Mouse (Mus musculus) E14TG2a.4 (cell line): ENCODE measurements around the gene Usp17lc.
A peak's percentile ranks its signal among the peaks of the same experiment; 100 is the strongest.
"Not testable (repeated sequence)": the region's sequence is repeated elsewhere in the genome, so short reads cannot be mapped to it uniquely, and the experiment has no call there.

Experiments
- H3K27me3 ChIP-seq: 2 replicates; pipeline ENCODE4 v1.6.1; 2014; ENCODE audit warnings: low read length, control low read depth; ENCODE audit not compliant: insufficient read depth
- H3K36me3 ChIP-seq: 2 replicates; pipeline ENCODE4 v1.6.1; 2014; ENCODE audit warnings: low read length, control low read depth; ENCODE audit not compliant: insufficient read depth
- H3K4me1 ChIP-seq: replicated peaks from 2 replicates; pipeline ENCODE4 v1.6.1; 2014; ENCODE audit warnings: low read depth, low read length, control low read depth
- H3K4me3 ChIP-seq: replicated peaks from 2 replicates; pipeline ENCODE4 v1.5.1; 2014; ENCODE audit warnings: mild to moderate bottlenecking, low read length
- H3K9me3 ChIP-seq: 2 replicates; pipeline ENCODE4 v1.6.1; 2014; ENCODE audit warnings: low read length, control low read depth
- CTCF ChIP-seq: conservative IDR thresholded peaks from 2 replicates; pipeline ENCODE4 v1.5.1; 2014; ENCODE audit warnings: low read length
- NANOG ChIP-seq: IDR thresholded peaks from 2 replicates; pipeline ENCODE4 v1.6.1; 2014; ENCODE audit warnings: borderline replicate concordance, low read length, mixed read lengths
- POU5F1 ChIP-seq: IDR thresholded peaks from 2 replicates; pipeline ENCODE4 v1.6.1; 2014; ENCODE audit warnings: low read length, borderline replicate concordance

The Usp17lc gene

DNA sequence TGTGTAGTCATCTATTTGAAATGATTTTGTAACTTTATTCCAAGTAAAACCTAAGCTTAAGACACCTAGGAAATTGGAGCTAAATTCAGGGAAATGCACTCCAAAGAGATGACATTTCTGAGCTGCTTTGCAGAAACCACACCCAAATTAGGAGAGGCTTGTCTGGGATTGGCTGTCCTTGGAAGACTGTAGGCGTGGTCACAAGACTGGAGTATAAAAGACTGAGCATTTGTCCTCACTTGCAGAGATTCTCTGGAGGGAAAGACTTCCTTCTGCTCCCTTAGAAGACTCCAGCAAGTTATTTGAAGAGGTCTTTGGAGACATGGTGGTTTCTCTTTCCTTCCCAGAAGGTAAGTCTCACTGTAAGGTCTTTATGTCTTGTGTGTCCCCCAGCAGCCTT lies at the start of gene Usp17lc:
Gene Usp17lc (plus strand): TSS at position 301 of the 400 bp plus-strand sequence.
- H3K27me3 ChIP-seq, H3K9me3 ChIP-seq, H3K4me1 ChIP-seq, H3K4me3 ChIP-seq, H3K36me3 ChIP-seq: not testable (repeated sequence)

GRCm38 (mm10) chr7:103386077-103386476 lies 28.8 kb upstream of the Usp17lc start, which contains the start of gene Olfr603:
Olfr603 (minus strand) TSS chr7:103386177.
- no peaks in the 10 kb centered on the region for H3K4me1 ChIP-seq
- H3K9me3 ChIP-seq = no peaks in the 10 kb centered on the region
- H3K36me3 ChIP-seq = no peaks in the 10 kb centered on the region
- TF ChIP-seq NANOG (no peak), POU5F1 (no peak), CTCF (no peak)
- no peaks in the 10 kb centered on the region for H3K27me3 ChIP-seq
- no peak within 1 kb of the TSS for H3K4me3 ChIP-seq

DNA sequence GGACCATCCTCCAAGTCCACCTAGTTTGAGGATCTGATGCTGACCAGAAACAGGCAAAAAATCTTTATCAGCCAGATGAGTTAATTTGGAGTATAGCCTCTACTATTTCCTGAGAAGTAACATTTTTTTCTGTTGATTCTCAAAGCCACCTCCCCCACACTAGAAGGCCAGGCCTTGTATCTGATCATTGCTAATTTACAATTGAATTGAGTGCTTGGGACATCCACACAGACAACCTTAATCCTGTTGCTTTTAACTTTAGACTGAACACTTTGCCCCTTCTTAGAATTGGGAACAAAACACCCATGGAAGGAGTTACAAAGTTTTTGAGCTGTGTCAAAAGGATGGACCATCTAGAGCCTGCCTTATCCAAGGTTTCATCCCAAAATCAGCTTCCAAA lies 17.1 kb upstream of the Usp17lc start:
- Histone ChIP-seq H3K4me3 (no peak overlapping the region), H3K4me1 (peaks cover 25% of the 10 kb centered on the region), H3K27me3 (no peaks in the 10 kb centered on the region), H3K9me3 (no peaks in the 10 kb centered on the region), H3K36me3 (no peaks in the 10 kb centered on the region)
- TF ChIP-seq NANOG (peak; percentile 62; the same call in 1 of the 2 replicates), POU5F1 (no peak)

- Histone ChIP-seq H3K9me3 (no peaks in the 10 kb centered on the region), H3K27me3 (no peaks in the 10 kb centered on the region), H3K4me3 (no peak overlapping the region), H3K4me1 (peaks cover 28% of the 10 kb centered on the region), H3K36me3 (no peaks in the 10 kb centered on the region)
- no peak for TF ChIP-seq CTCF
- peak; percentile 60; the same call in 1 of the 2 replicates for TF ChIP-seq NANOG
These were observed 15.9 kb upstream of the Usp17lc start for GRCm38 (mm10) chr7:103398981-103399380.

GRCm38 (mm10) chr7:103406521-103407055 lies 8.3 kb upstream of the Usp17lc start:
- not testable (repeated sequence) for H3K36me3 ChIP-seq, H3K4me1 ChIP-seq, H3K4me3 ChIP-seq, H3K27me3 ChIP-seq
- peaks cover 16% of the 10 kb centered on the region for H3K9me3 ChIP-seq

DNA sequence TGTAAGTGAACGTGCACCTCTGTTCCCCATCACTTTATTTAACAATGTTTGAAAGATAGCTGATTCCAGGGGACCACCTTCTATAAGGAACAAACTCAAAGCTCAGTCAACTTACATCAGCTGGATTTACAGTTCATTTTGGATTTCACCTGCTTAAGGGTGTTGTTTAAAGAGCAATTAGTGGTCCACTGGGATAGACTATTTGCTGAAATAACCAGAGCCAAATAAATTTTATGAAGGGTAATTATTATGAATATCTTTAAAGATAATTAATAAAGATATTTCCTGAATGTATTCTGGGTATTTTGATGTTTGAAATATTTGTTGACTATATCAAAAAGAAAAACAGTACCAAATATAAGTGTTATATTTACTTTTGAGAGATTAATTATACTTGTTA lies 30.5 kb downstream of the Usp17lc start, which contains the start of gene Olfr605:
Gene Olfr605 (minus strand): TSS at position 101 of the 400 bp plus-strand sequence.
- Histone ChIP-seq H3K27me3 (no peaks in the 10 kb centered on the region), H3K9me3 (no peaks in the 10 kb centered on the region), H3K4me1 (no peaks in the 10 kb centered on the region), H3K4me3 (no peak within 1 kb of the TSS), H3K36me3 (no peaks in the 10 kb centered on the region)
- TF ChIP-seq CTCF = no peak
- TF ChIP-seq POU5F1 = no peak
- TF ChIP-seq NANOG = no peak

DNA sequence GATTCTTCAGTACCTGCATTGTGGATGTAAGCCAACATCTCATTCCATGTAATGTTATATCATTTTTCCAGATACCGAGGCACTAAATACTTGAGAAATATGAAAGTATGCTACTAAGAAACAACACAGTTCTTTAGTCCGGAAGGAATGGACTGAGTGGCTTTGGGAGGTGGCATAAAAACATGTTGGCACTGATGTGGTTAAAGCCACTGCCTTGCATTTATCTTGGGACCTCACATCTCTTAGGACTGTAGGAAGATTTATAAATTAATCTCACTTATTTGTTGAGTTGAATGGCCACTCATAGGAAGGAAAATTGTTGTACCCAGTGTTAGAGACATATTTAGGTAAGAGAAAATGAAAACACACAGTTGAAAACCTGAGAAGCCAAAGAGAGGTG lies 33.9 kb downstream of the Usp17lc start, which contains the start of gene Olfr606:
Gene Olfr606 (plus strand): TSS at position 301 of the 400 bp plus-strand sequence.
- Histone ChIP-seq H3K9me3 (no peaks in the 10 kb centered on the region), H3K4me3 (no peak within 1 kb of the TSS), H3K27me3 (no peaks in the 10 kb centered on the region), H3K4me1 (no peaks in the 10 kb centered on the region), H3K36me3 (no peaks in the 10 kb centered on the region)
- TF ChIP-seq CTCF (no peak), NANOG (no peak), POU5F1 (no peak)

- Histone ChIP-seq H3K4me3 (no peak overlapping the region), H3K27me3 (no peaks in the 10 kb centered on the region), H3K9me3 (no peaks in the 10 kb centered on the region), H3K36me3 (no peaks in the 10 kb centered on the region), H3K4me1 (no peaks in the 10 kb centered on the region)
- no peak for TF ChIP-seq NANOG
These were observed 45.7 kb downstream of the Usp17lc start for GRCm38 (mm10) chr7:103460590-103460989.
